Mouse (Mus musculus) stomach, embryonic 16.5 days (tissue): ENCODE data around the gene Fndc5. TPM values are rescaled to one million over a fixed set of nuclear protein-coding genes. Genes with fewer than 3 reads are reported as not detected.

Source experiments
- ATAC-seq: fragments of 200-750 bp; cut with Nextera tagmentation; 2 replicates; pipeline ENCODE4 v1.8.0; 2017; ENCODE audit warnings: moderate number of reproducible peaks, moderate TSS enrichment; ENCODE audit not compliant: insufficient read depth, low FRiP score
- H3K27ac ChIP-seq: fragments of 300-500 bp; sonication (generic); 2 replicates; pipeline ENCODE4 v1.5.1; 2014; ENCODE audit warnings: low read length
- H3K27me3 ChIP-seq: fragments of 300-500 bp; sonication (generic); 2 replicates; pipeline ENCODE4 v1.6.1; 2014; ENCODE audit warnings: low read length, control low read depth, mixed read lengths; ENCODE audit not compliant: control insufficient read depth, insufficient read depth
- H3K36me3 ChIP-seq: fragments of 300-500 bp; sonication (generic); 2 replicates; pipeline ENCODE4 v1.6.1; 2014; ENCODE audit warnings: low read length; ENCODE audit not compliant: control insufficient read depth, insufficient read depth
- H3K4me1 ChIP-seq: fragments of 300-500 bp; sonication (generic); 2 replicates; pipeline ENCODE4 v1.6.1; 2014; ENCODE audit warnings: low read length, control low read depth, mixed read lengths; ENCODE audit not compliant: control insufficient read depth, insufficient read depth
- H3K4me2 ChIP-seq: fragments of 300-500 bp; sonication (generic); 2 replicates; pipeline ENCODE4 v1.6.1; 2014; ENCODE audit warnings: low read depth, low read length, mixed read lengths
- H3K4me3 ChIP-seq: fragments of 300-500 bp; sonication (generic); replicated peaks from 2 replicates; pipeline ENCODE4 v1.5.1; 2014; ENCODE audit warnings: mild to moderate bottlenecking, low read length
- H3K9ac ChIP-seq: fragments of 300-500 bp; sonication (generic); 2 replicates; pipeline ENCODE4 v1.6.1; 2014; ENCODE audit warnings: low read length
- H3K9me3 ChIP-seq: fragments of 300-500 bp; sonication (generic); replicated peaks from 2 replicates; pipeline ENCODE4 v1.6.1; 2016; ENCODE audit warnings: low read length, control low read depth; ENCODE audit not compliant: control insufficient read depth
- WGBS: fragments of 180-500 bp; shearing (Covaris S2); extraction: QIAGEN DNeasy Blood & Tissue Kit; methylation state at CpG from one replicate; pipeline ENCODE4 v1.1.7; 2014; 5-methylcytosine and 5-hydroxymethylcytosine counted together
- polyA plus RNA-seq: library from polyadenylated mRNA; unstranded; fragments of >200 nt; fragmentation: Nextera tagmentation; extraction: Ambion mirVana; gene quantifications from 2 replicates; pipeline ENCODE4 v1.2.1, GENCODE M21; 2015

Fndc5 gene
- polyA plus RNA-seq, 1 experiment from 2014 or later, result 2.6 TPM

DNA sequence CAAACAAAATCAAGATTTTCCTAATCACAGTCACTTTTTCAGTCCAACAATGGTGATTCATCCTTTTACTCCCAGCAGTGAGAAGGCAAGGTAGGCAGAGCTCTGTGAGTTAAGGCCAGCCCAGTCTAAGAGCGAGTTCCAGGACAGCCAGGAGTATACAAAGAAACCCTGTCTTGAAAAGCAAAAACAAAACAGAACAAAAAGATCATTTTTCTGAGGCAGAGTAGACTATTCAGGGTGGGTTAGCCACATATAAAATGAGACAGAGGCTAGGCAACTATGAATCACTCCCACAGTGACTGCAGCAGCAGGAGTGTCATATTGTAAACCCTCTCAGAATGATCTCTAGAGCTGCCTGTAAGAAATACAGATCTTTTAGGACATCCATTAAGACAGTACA, 12.5 kb downstream of the Fndc5 start:
- Histone ChIP-seq H3K4me1 (peaks cover 14% of the 10 kb centered on the region; the same call in 1 of the 2 replicates), H3K27me3 (no peaks in the 10 kb centered on the region), H3K9me3 (no peaks in the 10 kb centered on the region), H3K27ac (no peak overlapping the region), H3K4me3 (no peak overlapping the region), H3K4me2 (no peak overlapping the region), H3K36me3 (0 out of 2 replicates have a peak, but pooled peaks cover 6% of the 10 kb centered on the region), H3K9ac (no peak overlapping the region)
- 69% methylated on average over 1 of the region's 1 CpGs for WGBS
- ATAC-seq, result no peak

- no peak overlapping the region for H3K27ac ChIP-seq
- no peaks in the 10 kb centered on the region for H3K27me3 ChIP-seq
- no peak overlapping the region for H3K4me3 ChIP-seq
- H3K36me3 ChIP-seq, result 0 out of 2 replicates have a peak, but pooled peaks cover 6% of the 10 kb centered on the region
- no peak overlapping the region for H3K9ac ChIP-seq
- no peak overlapping the region for H3K4me2 ChIP-seq
- H3K9me3 ChIP-seq, result no peaks in the 10 kb centered on the region
- WGBS, result 54% methylated on average over 4 of the region's 4 CpGs
- peak; percentile 37; the same call in 1 of the 2 replicates for ATAC-seq
- H3K4me1 ChIP-seq, result peaks cover 3% of the 10 kb centered on the region; the same call in 1 of the 2 replicates
These were observed 14.5 kb downstream of the Fndc5 start for GRCm38 (mm10) chr4:129151276-129151811.

DNA sequence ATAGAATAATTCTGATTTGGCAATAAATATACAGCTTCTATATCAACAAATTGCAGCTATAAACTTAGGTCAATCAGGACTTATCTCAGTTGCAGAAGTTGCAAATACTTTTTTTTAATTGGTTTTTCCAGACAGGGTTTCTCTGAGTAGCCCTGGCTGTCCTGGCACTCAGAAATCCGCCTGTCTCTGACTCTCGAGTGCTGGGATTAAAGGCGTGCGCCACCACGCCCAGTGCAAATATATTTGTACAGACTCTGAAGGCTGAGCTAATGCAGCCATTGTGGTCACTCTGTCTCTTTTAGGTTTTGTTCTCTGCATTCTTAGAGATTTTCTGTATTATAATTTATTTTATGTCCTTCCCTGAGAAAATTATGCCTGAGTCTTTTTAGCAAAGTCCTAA, 20.7 kb downstream of the Fndc5 start:
- H3K27me3 ChIP-seq, result no peaks in the 10 kb centered on the region
- 57% methylated on average over 5 of the region's 5 CpGs for WGBS
- H3K27ac ChIP-seq, result no peak overlapping the region; the same call in 1 of the 2 replicates
- H3K4me1 ChIP-seq, result peaks cover 8% of the 10 kb centered on the region; the same call in 1 of the 2 replicates
- H3K9ac ChIP-seq, result no peak overlapping the region
- peak; percentile 66; the same call in 1 of the 2 replicates for ATAC-seq
- H3K9me3 ChIP-seq, result no peaks in the 10 kb centered on the region
- H3K4me3 ChIP-seq, result no peak overlapping the region
- no peak overlapping the region for H3K4me2 ChIP-seq
- H3K36me3 ChIP-seq, result no peaks in the 10 kb centered on the region

GRCm38 (mm10) chr4:129158549-129158948, 21.8 kb downstream of the Fndc5 start:
- Histone ChIP-seq H3K27me3 (no peaks in the 10 kb centered on the region), H3K9me3 (no peaks in the 10 kb centered on the region), H3K9ac (no peak overlapping the region), H3K4me1 (peaks cover 8% of the 10 kb centered on the region; the same call in 1 of the 2 replicates), H3K36me3 (no peaks in the 10 kb centered on the region), H3K4me3 (no peak overlapping the region), H3K27ac (no peak overlapping the region), H3K4me2 (no peak overlapping the region)
- 40% methylated on average over 3 of the region's 3 CpGs for WGBS
- ATAC-seq, result no peak

- no peak for ATAC-seq
- peaks cover 7% of the 10 kb centered on the region for H3K36me3 ChIP-seq
- no peak overlapping the region for H3K9ac ChIP-seq
- no peak overlapping the region for H3K27ac ChIP-seq
- no peaks in the 10 kb centered on the region for H3K9me3 ChIP-seq
- peaks cover 8% of the 10 kb centered on the region; the same call in 1 of the 2 replicates for H3K4me1 ChIP-seq
- no peak overlapping the region for H3K4me2 ChIP-seq
- H3K27me3 ChIP-seq, result no peaks in the 10 kb centered on the region
- 95% methylated on average over 1 of the region's 1 CpGs for WGBS
- H3K4me3 ChIP-seq, result no peak overlapping the region
These were observed 24.3 kb downstream of the Fndc5 start for GRCm38 (mm10) chr4:129161076-129161475.

DNA sequence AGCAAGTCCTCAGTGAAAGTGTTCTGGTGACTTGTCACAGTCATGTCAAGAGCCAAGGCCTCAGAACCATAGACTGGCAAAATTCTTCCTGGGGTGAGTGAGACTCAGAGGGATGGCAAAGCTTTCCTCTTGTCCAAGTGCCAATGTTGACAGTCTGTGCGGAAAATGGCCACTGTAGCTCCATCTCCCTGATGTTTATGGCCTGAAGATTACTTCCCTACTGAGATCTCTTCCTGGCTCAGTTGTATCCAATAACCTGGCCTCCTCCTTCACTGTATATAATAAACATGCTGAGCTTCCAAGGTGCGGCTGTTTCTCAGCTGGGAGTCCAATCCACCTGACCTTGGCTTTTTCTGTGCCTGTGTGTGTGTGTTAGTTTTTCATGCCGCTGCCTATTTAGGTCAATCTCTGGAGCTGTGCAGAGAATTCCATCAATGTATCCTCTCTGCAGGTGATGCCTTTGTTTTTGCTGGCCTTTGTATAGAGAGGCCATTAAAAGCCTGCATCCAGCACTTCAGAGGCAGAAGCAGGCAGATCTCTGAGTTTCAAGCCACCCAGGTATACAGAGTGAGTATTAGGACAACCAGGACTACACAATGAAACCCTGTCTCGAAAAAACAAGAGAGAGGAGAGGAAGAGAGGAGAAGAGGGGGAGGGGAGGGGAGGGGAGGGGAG, 24.9 kb downstream of the Fndc5 start:
- Histone ChIP-seq H3K4me1 (peaks cover 8% of the 10 kb centered on the region; the same call in 1 of the 2 replicates), H3K36me3 (peaks cover 7% of the 10 kb centered on the region), H3K9me3 (no peaks in the 10 kb centered on the region), H3K4me2 (no peak overlapping the region), H3K27ac (no peak overlapping the region), H3K27me3 (no peaks in the 10 kb centered on the region), H3K4me3 (no peak overlapping the region), H3K9ac (no peak overlapping the region)
- WGBS, result 86% methylated on average over 4 of the region's 4 CpGs
- no peak for ATAC-seq

- H3K27ac ChIP-seq, result no peak overlapping the region
- H3K4me1 ChIP-seq, result no peaks in the 10 kb centered on the region
- no peak overlapping the region for H3K9ac ChIP-seq
- WGBS, result 69% methylated on average over 1 of the region's 1 CpGs
- no peak overlapping the region for H3K4me2 ChIP-seq
- no peaks in the 10 kb centered on the region for H3K9me3 ChIP-seq
- no peak for ATAC-seq
- no peaks in the 10 kb centered on the region for H3K27me3 ChIP-seq
- no peak overlapping the region for H3K4me3 ChIP-seq
- H3K36me3 ChIP-seq, result peaks cover 18% of the 10 kb centered on the region
These were observed 35.7 kb downstream of the Fndc5 start for GRCm38 (mm10) chr4:129172529-129172928.

- Histone ChIP-seq H3K9me3 (no peaks in the 10 kb centered on the region), H3K4me2 (no peak overlapping the region), H3K27ac (no peak overlapping the region), H3K4me3 (no peak overlapping the region), H3K9ac (no peak overlapping the region), H3K4me1 (no peaks in the 10 kb centered on the region), H3K27me3 (no peaks in the 10 kb centered on the region), H3K36me3 (peaks cover 20% of the 10 kb centered on the region)
- ATAC-seq, result no peak
- 52% methylated on average over 1 of the region's 1 CpGs for WGBS
These were observed 42.8 kb downstream of the Fndc5 start for GRCm38 (mm10) chr4:129179560-129179959.

GRCm38 (mm10) chr4:129188041-129188659, 51.4 kb downstream of the Fndc5 start:
- H3K4me2 ChIP-seq, result peak overlapping the region; percentile 75
- ATAC-seq, result no peak
- 42% methylated on average over 5 of the region's 5 CpGs for WGBS

More at GRCm38 (mm10) chr4:129188041-129188659, 51.4 kb downstream of the Fndc5 start:
- no peaks in the 10 kb centered on the region for H3K36me3 ChIP-seq
- peak overlapping the region; percentile 89 for H3K4me3 ChIP-seq
- H3K9me3 ChIP-seq, result no peaks in the 10 kb centered on the region
- no peaks in the 10 kb centered on the region for H3K27me3 ChIP-seq
- peak overlapping the region; percentile 72; the same call in 1 of the 2 replicates for H3K27ac ChIP-seq
- H3K4me1 ChIP-seq, result peaks cover 24% of the 10 kb centered on the region
- peak overlapping the region; percentile 91 for H3K9ac ChIP-seq
